Mouse (Mus musculus) olfactory bulb, adult 2 months (tissue): ENCODE measurements at regions not wholly inside any gene's neighbourhood (a gene's known extent, or its start where the extent isn't known, plus 50 kb on each side); places are given as distances from the start of the nearest gene placed in this dataset.
"Not testable (repeated sequence)": the region's sequence is repeated elsewhere in the genome, so short reads cannot be mapped to it uniquely, and the experiment has no call there.

Experiments
- H3K27ac ChIP-seq: fragments of 200-500 bp; 2 replicates; pipeline ENCODE4 v1.5.1; 2012; ENCODE audit warnings: low read depth, low read length; ENCODE audit not compliant: insufficient read depth
- H3K4me1 ChIP-seq: fragments of 200-500 bp; 2 replicates; pipeline ENCODE4 v1.6.1; 2012; ENCODE audit warnings: low read length; ENCODE audit not compliant: control insufficient read depth, insufficient read depth
- H3K4me3 ChIP-seq: fragments of 200-500 bp; 2 replicates; pipeline ENCODE4 v1.5.1; 2012; ENCODE audit warnings: mild to moderate bottlenecking, low read depth, low read length, moderate library complexity; ENCODE audit not compliant: insufficient read depth
- CTCF ChIP-seq: fragments of 200-500 bp; IDR thresholded peaks from 2 replicates; pipeline ENCODE4 v1.5.1; 2012; ENCODE audit warnings: low read depth, mild to moderate bottlenecking, low read length, moderate library complexity; ENCODE audit not compliant: insufficient read depth
- POLR2A ChIP-seq: fragments of 200-500 bp; IDR thresholded peaks from 2 replicates; pipeline ENCODE4 v1.6.1; 2012; ENCODE audit warnings: mild to moderate bottlenecking, low read depth, low read length, moderate library complexity; ENCODE audit not compliant: insufficient read depth
- WGBS: fragments of 180-500 bp; shearing (Covaris S2); methylation state at CpG from one replicate; pipeline ENCODE4 v1.1.7; 2018; 5-methylcytosine and 5-hydroxymethylcytosine counted together

- 81% methylated on average over 5 of the region's 5 CpGs for WGBS
- no peak for TF ChIP-seq CTCF
- TF ChIP-seq POLR2A, result no peak
- Histone ChIP-seq H3K4me1 (peaks cover 5% of the 10 kb centered on the region; the same call in 1 of the 2 replicates), H3K27ac (no peak overlapping the region), H3K4me3 (no peak overlapping the region)
These were observed 123.5 kb downstream of the Cyld start for GRCm38 (mm10) chr8:88820275-88820850.

GRCm38 (mm10) chr8:88816461-88816860 is 119.6 kb downstream of the Cyld start:
- peaks cover 12% of the 10 kb centered on the region for H3K4me1 ChIP-seq
- no peak overlapping the region for H3K4me3 ChIP-seq
- TF ChIP-seq POLR2A, result no peak
- TF ChIP-seq CTCF, result no peak
- H3K27ac ChIP-seq, result no peak overlapping the region
- WGBS, result 84% methylated on average over 5 of the region's 5 CpGs

GRCm38 (mm10) chr8:88814246-88814645 is 117.4 kb downstream of the Cyld start:
- H3K27ac ChIP-seq, result no peak overlapping the region
- TF ChIP-seq CTCF, result no peak
- H3K4me3 ChIP-seq, result no peak overlapping the region
- peaks cover 7% of the 10 kb centered on the region for H3K4me1 ChIP-seq
- 91% methylated on average over 6 of the region's 6 CpGs for WGBS

GRCm38 (mm10) chr8:88812901-88813676 is 116.3 kb downstream of the Cyld start:
- WGBS, result 33% methylated on average over 27 of the region's 27 CpGs
- Histone ChIP-seq H3K27ac (no peak overlapping the region), H3K4me1 (peaks cover 7% of the 10 kb centered on the region), H3K4me3 (no peak overlapping the region)
- TF ChIP-seq CTCF, result no peak
- no peak for TF ChIP-seq POLR2A

GRCm38 (mm10) chr8:88806851-88807250 is 110.0 kb downstream of the Cyld start:
- 85% methylated on average over 10 of the region's 10 CpGs for WGBS
- not testable (repeated sequence) for H3K4me3 ChIP-seq, H3K27ac ChIP-seq, H3K4me1 ChIP-seq
